Mouse (Mus musculus) spleen, postnatal 4 days (tissue): ENCODE measurements around the gene Gm13723.

Experiments used
- DNase-seq, 2 experiments: peaks; one replicate each; pipeline ENCODE4 v3.0.0; 2022; ENCODE audit warnings: low spot score in 2 of 2

The Gm13723 gene

DNA sequence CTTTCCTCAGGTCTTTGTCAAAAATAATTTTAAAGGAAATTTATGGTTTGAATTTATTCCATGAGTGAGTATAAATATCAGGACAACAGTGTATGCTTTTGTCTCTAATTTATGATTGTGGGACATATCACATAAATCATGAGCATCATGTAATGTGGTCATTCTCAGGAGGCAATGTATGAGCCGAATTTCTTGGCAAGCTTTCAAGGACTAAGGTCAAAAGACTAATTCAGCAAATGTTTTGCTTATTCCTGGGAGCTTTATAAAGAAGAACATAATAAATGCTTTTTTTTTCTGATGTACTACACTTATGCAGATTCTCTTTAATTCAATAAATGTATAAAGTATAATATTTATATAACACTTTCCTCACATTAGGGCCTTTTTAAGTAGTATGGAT is at the start of gene Gm13723:
Gm13723 (minus strand) TSS at position 101 of the 400 bp plus-strand sequence.
- DNase-seq = no peak

DNA sequence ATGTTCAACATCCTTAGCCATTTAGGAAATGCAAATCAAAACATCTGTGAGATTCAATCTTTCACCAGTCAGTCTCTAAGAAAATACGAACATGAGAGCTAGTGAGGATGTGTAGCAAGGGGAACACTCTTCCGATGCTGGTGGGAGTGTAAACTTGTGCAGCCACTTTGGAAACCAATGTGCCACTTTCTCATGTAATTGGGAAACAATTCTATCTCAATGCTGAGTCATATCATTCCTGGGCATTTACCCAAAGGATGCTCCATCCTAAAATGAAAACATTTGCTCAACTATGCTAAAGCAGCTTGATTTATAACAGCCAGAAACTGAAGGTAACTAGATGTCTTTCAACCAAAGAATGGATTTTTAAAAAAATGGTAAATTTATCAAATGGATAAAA is 31.0 kb upstream of the Gm13723 start:
- DNase-seq = no peak

DNA sequence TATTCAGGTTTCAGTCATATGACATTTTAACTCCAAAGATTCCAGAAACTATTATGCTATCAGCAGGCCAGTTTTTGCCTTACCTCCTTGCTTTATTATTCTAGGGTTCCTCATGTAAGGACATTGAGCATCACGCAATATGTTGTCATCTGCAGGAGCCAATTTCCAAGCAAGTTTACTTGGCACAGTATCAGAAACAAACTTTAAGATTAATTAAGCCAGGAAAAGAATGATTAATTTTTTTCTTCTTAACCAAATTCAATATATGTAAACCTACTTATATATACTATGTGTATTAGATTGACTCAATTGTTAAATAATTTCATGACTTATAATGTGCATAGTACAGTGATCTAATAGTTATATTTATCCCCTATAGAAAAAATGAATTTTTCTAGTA is 17.5 kb upstream of the Gm13723 start, which contains the start of gene Olfr1097:
Olfr1097 (minus strand) TSS at position 101 of the 400 bp plus-strand sequence.
- no peak for DNase-seq

DNA sequence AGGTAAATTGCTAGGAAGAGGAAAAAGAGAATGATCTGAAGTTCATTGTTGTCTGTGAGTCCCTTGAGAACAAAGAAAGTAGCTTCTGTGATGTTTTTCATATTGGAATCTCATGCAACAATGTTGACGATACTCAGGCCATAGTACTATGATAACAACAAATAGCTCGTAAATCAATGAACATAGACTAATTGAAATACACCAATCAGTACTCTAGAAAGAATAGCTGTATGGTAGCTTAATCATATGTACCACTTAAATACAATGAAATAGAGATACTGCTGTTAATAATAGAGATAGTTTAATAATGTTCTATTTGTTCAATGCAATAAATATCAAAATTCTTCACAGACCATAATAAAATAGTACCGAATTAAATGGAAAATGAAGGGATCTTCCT is 23.0 kb downstream of the Gm13723 start, which contains the start of gene Olfr1095:
Olfr1095 (minus strand) TSS at position 101 of the 400 bp plus-strand sequence.
- DNase-seq = no peak

DNA sequence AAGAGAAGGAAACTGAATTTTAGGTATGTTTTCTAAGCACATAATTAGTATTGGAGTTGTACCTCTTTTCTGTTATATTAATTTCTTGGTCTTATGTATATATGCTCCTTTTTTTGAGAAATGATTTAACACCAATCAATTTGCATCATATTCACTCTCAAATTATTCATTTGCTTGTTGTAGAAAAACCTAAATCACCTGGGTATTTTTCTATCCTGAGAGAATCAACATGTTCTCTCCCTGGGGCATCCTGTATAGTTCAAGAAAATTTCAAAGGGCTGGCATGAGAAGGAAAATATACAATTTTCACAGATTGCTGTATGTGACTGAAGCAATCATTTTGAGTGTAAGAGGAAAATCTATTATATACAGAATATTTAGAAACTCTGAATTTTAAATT is 50.2 kb downstream of the Gm13723 start, which contains the start of gene Olfr1094:
Olfr1094 (plus strand) TSS at position 301 of the 400 bp plus-strand sequence.
- DNase-seq = no peak
